Mouse (Mus musculus) forebrain, postnatal 0 days (tissue): ENCODE measurements around the gene Sod1. TPM values are rescaled to one million over a fixed set of nuclear protein-coding genes. Genes with fewer than 3 reads are reported as not detected.

Source experiments
- ATAC-seq: fragments of 200-750 bp; cut with Nextera tagmentation; 2 replicates; pipeline ENCODE4 v1.8.0; 2017; ENCODE audit warnings: mild to moderate bottlenecking, moderate library complexity
- DNase-seq: peaks from one replicate; pipeline ENCODE4 v3.0.0-alpha.2; 2015
- H3K27ac ChIP-seq: fragments of 300-500 bp; sonication (generic); 2 replicates; pipeline ENCODE4 v1.5.1; 2014; ENCODE audit warnings: low read depth, mild to moderate bottlenecking, antibody characterized with exemption, low read length, moderate library complexity, mixed read lengths
- H3K27me3 ChIP-seq: fragments of 300-500 bp; sonication (generic); 2 replicates; pipeline ENCODE4 v1.6.1; 2014; ENCODE audit warnings: mild to moderate bottlenecking, low read length, mixed read lengths; ENCODE audit not compliant: insufficient read depth
- H3K36me3 ChIP-seq: fragments of 300-500 bp; sonication (generic); 2 replicates; pipeline ENCODE4 v1.6.1; 2014; ENCODE audit warnings: mild to moderate bottlenecking, moderate library complexity; ENCODE audit not compliant: insufficient read depth
- H3K4me1 ChIP-seq: fragments of 300-500 bp; sonication (generic); 2 replicates; pipeline ENCODE4 v1.6.1; 2014; ENCODE audit warnings: antibody characterized with exemption; ENCODE audit not compliant: insufficient read depth
- H3K4me2 ChIP-seq: fragments of 300-500 bp; sonication (generic); 2 replicates; pipeline ENCODE4 v1.6.1; 2014; ENCODE audit warnings: low read depth, mild to moderate bottlenecking, moderate library complexity
- H3K4me3 ChIP-seq: fragments of 300-500 bp; sonication (generic); 2 replicates; pipeline ENCODE4 v1.5.1; 2014; ENCODE audit warnings: low read depth, low read length, mixed read lengths
- H3K9ac ChIP-seq: fragments of 300-500 bp; sonication (generic); 2 replicates; pipeline ENCODE4 v1.6.1; 2014; ENCODE audit warnings: mild to moderate bottlenecking
- H3K9me3 ChIP-seq: fragments of 300-500 bp; sonication (generic); 2 replicates; pipeline ENCODE4 v1.6.1; 2016; ENCODE audit warnings: low read length
- CTCF ChIP-seq: sonication (generic); IDR thresholded peaks from 2 replicates; pipeline ENCODE4 v1.5.1; 2016; ENCODE audit warnings: antibody characterized with exemption, control low read depth, low read depth
- WGBS: fragments of 180-500 bp; shearing (Covaris S2); extraction: QIAGEN DNeasy Blood & Tissue Kit; methylation state at CpG from one replicate; pipeline ENCODE4 v1.1.7; 2014; 5-methylcytosine and 5-hydroxymethylcytosine counted together
- polyA plus RNA-seq: library from polyadenylated mRNA; unstranded; fragments of >200 nt; fragmentation: Nextera tagmentation; extraction: Ambion mirVana; gene quantifications from 2 replicates; pipeline ENCODE4 v1.2.1, GENCODE M21; 2015
- total RNA-seq: library from RNA; depleted of rRNA; stranded (reverse); fragments of >200 nt; gene quantifications from 2 replicates; pipeline ENCODE4 v1.2.3, GENCODE M21; 2014

Gene Sod1
- total and polyA plus RNA-seq, 2 experiments from 2014 or later: 223 to 1,167 TPM

- TF ChIP-seq CTCF: no peak
- H3K36me3 ChIP-seq: no peaks in the 10 kb centered on the region
- WGBS: 87% methylated on average over 8 of the region's 8 CpGs
- DNase-seq: no peak
- no peak overlapping the region for H3K4me3 ChIP-seq
- H3K9ac ChIP-seq: no peak overlapping the region
- no peak for ATAC-seq
- no peak overlapping the region for H3K27ac ChIP-seq
- no peak overlapping the region for H3K4me2 ChIP-seq
- H3K27me3 ChIP-seq: no peaks in the 10 kb centered on the region; the same call in 1 of the 2 replicates
- H3K4me1 ChIP-seq: peaks cover 4% of the 10 kb centered on the region
- H3K9me3 ChIP-seq: no peaks in the 10 kb centered on the region
Observed at GRCm38 (mm10) chr16:90181673-90182072, 38.9 kb upstream of the Sod1 start.

GRCm38 (mm10) chr16:90184135-90184534 lies 36.4 kb upstream of the Sod1 start:
- Histone ChIP-seq H3K9me3 (no peaks in the 10 kb centered on the region), H3K9ac (no peak overlapping the region), H3K27ac (no peak overlapping the region), H3K4me2 (no peak overlapping the region), H3K27me3 (no peaks in the 10 kb centered on the region; the same call in 1 of the 2 replicates), H3K4me3 (no peak overlapping the region), H3K4me1 (no peaks in the 10 kb centered on the region), H3K36me3 (no peaks in the 10 kb centered on the region)
- no peak for TF ChIP-seq CTCF
- WGBS: 82% methylated on average over 6 of the region's 6 CpGs
- ATAC-seq (no peak), DNase-seq (no peak)

DNA sequence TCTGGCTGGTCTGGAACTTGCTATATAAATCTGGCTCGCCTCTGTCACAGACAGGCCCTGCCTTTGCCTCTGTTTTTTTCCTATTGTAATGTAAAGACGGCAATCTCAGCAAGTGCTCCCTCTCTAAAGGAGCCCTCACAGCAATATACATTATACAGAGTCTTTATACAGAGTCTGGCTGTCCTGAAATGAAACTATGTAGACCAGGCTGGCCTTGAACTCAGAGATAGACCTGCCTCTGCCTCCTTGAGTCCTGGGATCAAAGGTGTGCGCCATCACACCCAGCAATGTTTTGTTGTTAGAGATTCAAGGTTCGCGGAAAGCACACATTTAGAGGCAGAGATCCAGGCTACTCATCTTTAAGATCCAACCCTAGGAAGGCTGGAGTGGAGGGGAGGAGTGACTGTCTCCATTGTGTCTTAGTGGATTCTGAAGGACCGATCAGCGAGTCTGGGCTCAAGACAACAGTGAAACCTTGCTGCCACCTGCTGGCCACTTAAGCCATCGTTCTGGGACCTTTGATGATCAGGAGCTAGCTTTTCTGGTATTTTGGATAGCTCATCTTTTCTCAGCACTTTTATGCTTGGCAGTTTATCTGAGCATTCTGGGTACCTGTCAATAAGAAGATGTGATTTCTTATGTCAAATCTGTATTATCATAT lies 34.5 kb upstream of the Sod1 start:
- H3K4me1 ChIP-seq: no peaks in the 10 kb centered on the region
- H3K36me3 ChIP-seq: no peaks in the 10 kb centered on the region
- no peaks in the 10 kb centered on the region; the same call in 1 of the 2 replicates for H3K27me3 ChIP-seq
- TF ChIP-seq CTCF: peak; percentile 91
- no peak overlapping the region for H3K27ac ChIP-seq
- peak; percentile 91 for DNase-seq
- 39% methylated on average over 8 of the region's 8 CpGs for WGBS
- no peaks in the 10 kb centered on the region for H3K9me3 ChIP-seq
- no peak overlapping the region for H3K9ac ChIP-seq
- no peak overlapping the region for H3K4me3 ChIP-seq
- peak; percentile 88 for ATAC-seq
- no peak overlapping the region for H3K4me2 ChIP-seq

- no peak overlapping the region for H3K9ac ChIP-seq
- no peaks in the 10 kb centered on the region for H3K9me3 ChIP-seq
- H3K4me3 ChIP-seq: no peak overlapping the region
- no peak overlapping the region for H3K4me2 ChIP-seq
- WGBS: 55% methylated on average over 13 of the region's 13 CpGs
- no peak for ATAC-seq
- no peak overlapping the region for H3K27ac ChIP-seq
- peak; percentile 41 for TF ChIP-seq CTCF
- DNase-seq: no peak
- H3K4me1 ChIP-seq: no peaks in the 10 kb centered on the region
- H3K27me3 ChIP-seq: no peaks in the 10 kb centered on the region; the same call in 1 of the 2 replicates
- no peaks in the 10 kb centered on the region for H3K36me3 ChIP-seq
Observed at GRCm38 (mm10) chr16:90187453-90187852, 33.1 kb upstream of the Sod1 start.

DNA sequence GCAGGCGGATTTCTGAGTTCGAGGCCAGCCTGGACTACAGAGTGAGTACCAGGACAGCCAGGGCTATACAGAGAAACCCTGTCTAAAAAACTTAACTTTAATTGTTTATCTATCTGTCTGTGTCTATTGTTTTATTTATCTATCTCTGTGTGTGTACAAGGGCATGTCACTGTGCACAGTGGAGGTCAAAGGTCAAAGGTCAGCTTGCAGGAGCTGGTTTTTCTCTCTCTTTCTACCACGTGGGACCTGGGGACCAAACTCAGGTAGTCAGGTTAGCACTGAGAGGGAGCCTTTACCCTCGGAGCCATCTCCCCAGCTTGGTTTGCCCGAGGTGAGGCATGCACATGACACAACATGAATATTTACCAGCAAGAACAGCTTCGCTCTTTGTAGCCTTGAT lies 29.3 kb upstream of the Sod1 start:
- Histone ChIP-seq H3K4me3 (no peak overlapping the region), H3K9ac (no peak overlapping the region), H3K36me3 (no peaks in the 10 kb centered on the region), H3K27ac (no peak overlapping the region), H3K4me2 (no peak overlapping the region), H3K9me3 (no peaks in the 10 kb centered on the region), H3K4me1 (no peaks in the 10 kb centered on the region), H3K27me3 (no peaks in the 10 kb centered on the region; the same call in 1 of the 2 replicates)
- ATAC-seq (no peak), DNase-seq (no peak)
- WGBS: 79% methylated on average over 6 of the region's 6 CpGs
- no peak for TF ChIP-seq CTCF

DNA sequence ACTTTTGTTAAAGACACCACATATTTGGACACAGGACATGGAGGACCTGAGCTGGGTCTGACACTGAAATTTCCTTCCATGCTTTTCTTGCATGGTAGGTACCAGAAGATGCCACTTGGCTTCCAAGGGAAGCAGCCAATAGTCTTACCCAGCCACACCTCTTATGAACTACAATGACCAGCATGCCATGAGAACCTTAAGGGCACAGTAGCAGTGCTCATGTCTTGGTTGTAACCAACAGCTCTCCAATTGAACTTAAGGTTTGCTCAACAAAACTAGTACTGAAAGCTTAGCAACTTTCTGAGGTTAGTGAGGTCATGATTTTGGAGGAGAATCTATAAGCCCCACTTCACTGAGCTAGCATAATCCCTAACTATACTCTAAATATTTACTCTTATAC lies 26.8 kb upstream of the Sod1 start:
- H3K9me3 ChIP-seq: no peaks in the 10 kb centered on the region
- H3K9ac ChIP-seq: no peak overlapping the region

DNA sequence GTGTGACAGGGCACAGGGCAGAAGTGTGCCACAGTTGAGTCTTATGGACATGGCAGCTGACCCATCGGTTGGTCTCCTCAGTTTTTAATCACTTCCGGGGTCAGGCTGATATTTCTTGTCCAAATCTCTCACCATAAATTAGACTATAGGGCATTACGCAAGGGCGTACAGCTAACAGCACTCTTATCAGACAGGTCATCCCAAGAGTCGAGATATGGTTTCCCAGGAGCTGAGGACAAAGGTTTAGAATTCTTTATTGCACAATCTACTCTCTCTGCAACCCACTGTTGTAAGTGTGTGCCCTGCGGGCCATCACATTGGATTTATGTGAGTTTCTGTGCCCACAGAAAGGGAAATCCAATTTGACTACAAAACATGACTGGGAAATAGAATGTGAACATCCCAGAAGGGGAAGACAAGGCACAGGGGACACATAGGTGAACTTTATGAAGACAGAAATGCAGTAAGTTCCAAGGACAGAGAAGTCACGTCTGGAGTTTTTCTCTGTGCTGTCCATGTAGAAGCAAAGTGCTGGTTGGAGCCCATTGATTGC lies 23.8 kb upstream of the Sod1 start:
- Histone ChIP-seq H3K4me1 (no peaks in the 10 kb centered on the region), H3K4me2 (no peak overlapping the region), H3K27ac (no peak overlapping the region), H3K27me3 (no peaks in the 10 kb centered on the region), H3K9ac (no peak overlapping the region), H3K9me3 (no peaks in the 10 kb centered on the region), H3K4me3 (no peak overlapping the region), H3K36me3 (no peaks in the 10 kb centered on the region)
- 88% methylated on average over 7 of the region's 7 CpGs for WGBS
- ATAC-seq (no peak), DNase-seq (no peak)
- no peak for TF ChIP-seq CTCF

More for the DNA sequence above, 26.8 kb upstream of the Sod1 start:
- Histone ChIP-seq H3K36me3 (no peaks in the 10 kb centered on the region), H3K27ac (no peak overlapping the region), H3K4me3 (no peak overlapping the region), H3K4me1 (no peaks in the 10 kb centered on the region), H3K4me2 (no peak overlapping the region), H3K27me3 (no peaks in the 10 kb centered on the region)
- ATAC-seq (no peak), DNase-seq (no peak)
- no peak for TF ChIP-seq CTCF
